Mouse (Mus musculus) kidney, embryonic 15.5 days (tissue): ENCODE measurements around the gene Tmem53. TPM values are rescaled to one million over a fixed set of nuclear protein-coding genes. Genes with fewer than 3 reads are reported as not detected.

Experiments used
- ATAC-seq: fragments of 200-750 bp; cut with Nextera tagmentation; replicated peaks from 2 replicates; pipeline ENCODE4 v1.8.0; 2017; ENCODE audit warnings: moderate TSS enrichment; ENCODE audit not compliant: low FRiP score
- H3K27ac ChIP-seq: fragments of 300-500 bp; sonication (generic); 2 replicates; pipeline ENCODE4 v1.5.1; 2015; ENCODE audit warnings: mild to moderate bottlenecking, inconsistent platforms
- H3K27me3 ChIP-seq: fragments of 300-500 bp; sonication (generic); 2 replicates; pipeline ENCODE4 v1.6.1; 2015; ENCODE audit warnings: inconsistent platforms
- H3K36me3 ChIP-seq: fragments of 300-500 bp; sonication (generic); 2 replicates; pipeline ENCODE4 v1.6.1; 2015; ENCODE audit warnings: inconsistent platforms
- H3K4me1 ChIP-seq: fragments of 300-500 bp; sonication (generic); 2 replicates; pipeline ENCODE4 v1.6.1; 2015; ENCODE audit warnings: inconsistent platforms
- H3K4me2 ChIP-seq: fragments of 300-500 bp; sonication (generic); 2 replicates; pipeline ENCODE4 v1.6.1; 2015; ENCODE audit warnings: moderate library complexity, mild to moderate bottlenecking, inconsistent platforms
- H3K4me3 ChIP-seq: fragments of 300-500 bp; sonication (generic); replicated peaks from 2 replicates; pipeline ENCODE4 v1.5.1; 2015; ENCODE audit warnings: mild to moderate bottlenecking, inconsistent platforms
- H3K9ac ChIP-seq: fragments of 300-500 bp; sonication (generic); 2 replicates; pipeline ENCODE4 v1.6.1; 2015; ENCODE audit warnings: mild to moderate bottlenecking, inconsistent platforms
- H3K9me3 ChIP-seq: fragments of 300-500 bp; sonication (generic); replicated peaks from 2 replicates; pipeline ENCODE4 v1.6.1; 2016; ENCODE audit warnings: inconsistent platforms
- WGBS: fragments of 180-500 bp; shearing (Covaris S2); methylation state at CpG from one replicate; pipeline ENCODE4 v1.1.7; 2015; ENCODE audit warnings: mixed read lengths; 5-methylcytosine and 5-hydroxymethylcytosine counted together
- polyA plus RNA-seq: library from polyadenylated mRNA; unstranded; fragments of >200 nt; fragmentation: Nextera tagmentation; extraction: Ambion mirVana; gene quantifications from 2 replicates; pipeline ENCODE4 v1.2.1, GENCODE M21; 2015

Tmem53 gene
- polyA plus RNA-seq, 1 experiment from 2014 or later: 16.5 TPM

DNA sequence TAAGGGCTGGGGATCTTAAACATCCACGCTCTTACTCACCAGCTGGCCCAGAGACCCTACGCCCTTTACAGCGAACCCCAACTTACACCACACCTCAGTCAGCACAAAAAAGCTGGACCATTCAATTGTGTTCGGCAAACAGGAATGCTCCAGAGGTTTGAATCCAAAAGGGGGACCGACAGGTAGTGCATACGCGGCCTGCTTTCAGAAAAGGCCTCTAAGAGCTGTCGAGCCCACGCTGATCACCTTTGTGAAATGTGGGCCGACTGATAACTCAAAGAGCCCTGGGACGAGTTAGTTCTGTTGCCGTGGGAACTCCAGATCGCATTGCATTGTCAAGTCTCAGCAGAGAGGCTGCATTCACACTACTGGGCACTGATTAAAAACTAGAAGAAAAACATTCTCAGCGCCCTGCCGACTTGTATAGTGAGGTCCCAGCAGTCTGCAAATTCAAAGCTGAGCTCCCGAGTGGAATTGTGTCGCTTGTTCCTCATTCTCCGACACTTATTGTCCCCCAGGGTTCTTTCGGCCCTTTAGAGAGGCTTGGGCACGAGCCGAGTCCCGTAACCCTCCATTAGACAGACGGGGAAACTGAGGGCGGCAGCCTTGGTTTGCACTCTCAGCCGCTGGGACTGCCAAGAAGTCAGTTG lies 36.7 kb downstream of the Tmem53 start:
- H3K4me3 ChIP-seq: peak overlapping the region; percentile 80
- 24% methylated on average over 25 of the region's 25 CpGs for WGBS
- peaks cover 39% of the 10 kb centered on the region for H3K4me1 ChIP-seq
- H3K27ac ChIP-seq: peak overlapping the region; percentile 97
- no peak for ATAC-seq
- no peaks in the 10 kb centered on the region for H3K9me3 ChIP-seq
- peaks cover 8% of the 10 kb centered on the region; the same call in 1 of the 2 replicates for H3K27me3 ChIP-seq
- H3K4me2 ChIP-seq: peak overlapping the region; percentile 67
- peaks cover 40% of the 10 kb centered on the region for H3K36me3 ChIP-seq
- peak overlapping the region; percentile 67 for H3K9ac ChIP-seq

DNA sequence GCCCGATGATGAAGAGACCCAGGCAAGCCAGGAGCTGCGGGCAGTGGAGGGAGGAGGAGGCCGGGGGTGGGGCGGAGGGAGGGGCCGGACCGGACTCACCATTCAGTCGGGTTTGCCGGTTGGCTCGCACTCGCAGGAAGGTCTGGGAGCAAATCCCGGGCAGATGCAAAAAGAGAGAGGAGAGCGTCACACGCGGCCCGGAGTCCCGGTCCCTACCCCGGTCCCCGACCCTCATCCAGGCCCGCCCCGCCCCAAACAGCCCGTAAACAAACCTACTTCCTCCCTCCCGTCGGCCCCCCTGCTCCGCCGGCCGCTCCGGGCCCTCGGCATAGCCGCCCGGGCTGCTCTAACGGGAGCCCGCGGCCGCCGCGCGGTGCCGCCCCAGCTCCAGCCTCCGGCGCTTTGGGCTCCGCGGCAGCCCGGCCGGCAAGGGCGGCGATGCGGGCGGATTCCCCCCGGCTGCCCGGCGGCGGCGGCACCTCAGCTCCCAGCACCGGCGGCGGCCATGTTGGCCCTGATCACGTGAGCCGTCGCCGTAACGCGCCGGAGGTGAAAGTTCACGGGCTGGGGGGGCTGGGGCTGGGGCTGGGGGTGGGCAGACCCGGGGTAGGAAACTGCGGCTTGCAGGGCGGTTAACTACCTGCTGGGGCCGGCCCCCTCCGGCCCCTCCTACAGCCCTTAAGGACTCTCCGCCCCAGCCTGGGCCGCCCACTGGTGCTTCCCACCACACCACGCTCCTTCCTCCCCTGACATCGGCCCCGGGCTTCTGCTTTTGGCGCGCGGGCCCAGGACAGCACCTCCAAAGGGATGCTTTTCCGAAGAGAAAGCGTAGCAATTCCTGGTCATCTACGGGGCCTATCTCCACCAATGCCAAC lies 37.4 kb downstream of the Tmem53 start:
- H3K4me1 ChIP-seq: peaks cover 31% of the 10 kb centered on the region
- peaks cover 7% of the 10 kb centered on the region; the same call in 1 of the 2 replicates for H3K27me3 ChIP-seq
- peak overlapping the region; percentile 67 for H3K9ac ChIP-seq
- ATAC-seq: peak; percentile 97
- H3K4me2 ChIP-seq: peak overlapping the region; percentile 67
- no peaks in the 10 kb centered on the region for H3K9me3 ChIP-seq
- peak overlapping the region; percentile 80 for H3K4me3 ChIP-seq
- peaks cover 32% of the 10 kb centered on the region for H3K36me3 ChIP-seq
- WGBS: under 1% methylated on average over 66 of the region's 80 CpGs
- peak overlapping the region; percentile 97 for H3K27ac ChIP-seq

DNA sequence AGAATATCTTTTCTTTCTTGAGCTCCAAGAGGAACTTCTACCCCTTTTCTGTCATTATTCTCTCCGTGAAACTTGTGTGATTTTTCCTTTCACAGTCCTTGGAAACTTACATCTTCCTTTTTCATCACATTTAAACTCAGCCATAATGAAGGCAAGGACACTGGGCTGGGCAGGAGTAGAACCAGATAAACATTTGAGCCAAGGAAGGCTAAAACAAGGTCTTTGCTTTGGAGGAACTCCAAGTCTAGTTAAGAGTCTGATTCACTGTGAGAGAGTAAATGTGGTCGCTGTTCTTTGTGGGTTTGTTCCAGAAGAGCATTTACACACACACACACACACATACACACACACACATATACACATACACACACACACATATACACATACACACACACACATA lies 39.9 kb downstream of the Tmem53 start:
- 89% methylated on average over 2 of the region's 2 CpGs for WGBS
- ATAC-seq: no peak
- H3K36me3 ChIP-seq: peaks cover 7% of the 10 kb centered on the region
- H3K27ac ChIP-seq: no peak overlapping the region
- no peak overlapping the region for H3K4me2 ChIP-seq
- H3K9me3 ChIP-seq: no peaks in the 10 kb centered on the region
- H3K4me1 ChIP-seq: peaks cover 16% of the 10 kb centered on the region
- peaks cover 19% of the 10 kb centered on the region for H3K27me3 ChIP-seq
- no peak overlapping the region for H3K9ac ChIP-seq
- no peak overlapping the region for H3K4me3 ChIP-seq

DNA sequence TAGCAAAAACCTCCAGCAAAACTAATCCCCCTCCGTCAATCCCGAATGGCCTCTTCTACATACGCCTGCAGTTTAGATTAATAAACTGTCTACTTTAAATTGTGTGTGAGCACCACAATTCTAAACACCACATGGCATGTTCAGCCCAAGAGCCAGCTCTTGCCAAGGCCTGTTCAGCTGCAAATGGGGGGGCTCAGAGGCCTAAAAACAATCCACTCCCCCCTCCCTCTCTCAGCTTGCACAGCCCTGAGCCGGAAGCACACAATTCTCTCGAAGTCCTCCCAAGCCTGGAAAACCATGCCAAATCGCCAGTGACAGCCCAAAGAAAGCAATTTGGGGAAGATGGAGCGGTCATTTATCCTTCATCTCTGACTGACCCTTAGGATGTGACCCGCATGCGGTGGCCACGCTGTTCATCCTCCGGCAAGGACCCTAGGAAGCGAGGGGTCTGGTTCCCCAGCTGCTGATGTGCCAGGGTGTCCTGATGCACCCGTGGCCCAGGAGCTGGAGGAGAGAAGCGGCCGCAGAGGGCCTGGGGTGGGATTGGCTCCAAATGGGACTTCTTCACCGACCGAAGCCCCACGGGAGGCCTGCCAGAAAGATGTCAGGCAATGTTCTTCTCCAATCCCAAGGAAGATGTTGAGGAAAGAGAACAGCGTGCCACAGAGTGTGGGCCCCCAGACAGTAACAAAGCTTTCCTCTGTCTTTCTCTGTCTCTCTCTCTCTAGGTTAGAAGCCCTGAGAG lies 45.3 kb downstream of the Tmem53 start:
- H3K36me3 ChIP-seq: no peaks in the 10 kb centered on the region
- peaks cover 69% of the 10 kb centered on the region for H3K27me3 ChIP-seq
- H3K4me2 ChIP-seq: no peak overlapping the region
- WGBS: 73% methylated on average over 19 of the region's 19 CpGs
- no peak for ATAC-seq
- no peaks in the 10 kb centered on the region for H3K9me3 ChIP-seq
- peaks cover 20% of the 10 kb centered on the region for H3K4me1 ChIP-seq
- no peak overlapping the region for H3K27ac ChIP-seq
- H3K4me3 ChIP-seq: no peak overlapping the region
- H3K9ac ChIP-seq: no peak overlapping the region

DNA sequence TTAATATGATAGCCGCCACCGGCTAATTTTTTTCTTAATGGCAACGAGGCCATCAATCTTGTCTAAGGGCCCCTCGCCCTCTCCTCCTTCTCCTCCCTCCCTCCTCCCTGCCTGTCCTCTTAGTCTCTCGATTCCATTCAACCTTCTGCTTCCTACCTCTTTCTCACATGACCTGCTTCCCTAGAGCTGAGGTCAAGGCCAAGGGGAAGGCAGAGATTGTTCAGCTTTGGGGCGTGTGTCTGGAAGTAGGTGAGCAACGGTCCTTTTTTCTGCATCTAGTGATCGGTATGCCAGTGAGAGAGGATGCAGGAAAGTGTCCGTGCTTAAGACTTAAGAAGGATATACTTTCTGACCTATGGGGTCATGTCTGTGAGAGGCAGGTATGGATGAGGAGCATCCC lies 46.1 kb downstream of the Tmem53 start:
- Histone ChIP-seq H3K36me3 (no peaks in the 10 kb centered on the region), H3K9ac (no peak overlapping the region), H3K4me2 (no peak overlapping the region), H3K9me3 (no peaks in the 10 kb centered on the region), H3K27ac (no peak overlapping the region), H3K4me3 (no peak overlapping the region), H3K27me3 (peaks cover 77% of the 10 kb centered on the region), H3K4me1 (peaks cover 28% of the 10 kb centered on the region)
- 40% methylated on average over 9 of the region's 9 CpGs for WGBS
- ATAC-seq: no peak

DNA sequence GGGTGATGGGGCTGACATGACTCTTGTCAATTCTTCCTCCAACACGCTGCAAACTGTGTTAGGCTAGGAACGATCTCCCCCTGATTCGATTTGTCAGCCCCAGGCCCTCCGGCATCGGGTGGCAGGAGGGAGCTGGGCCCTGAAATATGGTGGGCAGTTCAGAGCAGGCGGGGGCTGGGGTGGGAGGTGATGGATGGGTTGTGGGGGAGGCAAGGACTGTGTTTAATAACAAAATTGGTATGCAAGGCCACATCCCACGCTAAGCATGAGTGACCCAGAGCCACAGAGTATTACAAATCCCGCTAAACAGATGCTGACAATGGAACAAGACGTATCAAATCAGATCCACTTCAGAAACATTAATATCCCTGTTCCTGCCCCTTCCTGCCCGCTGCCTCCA lies 48.2 kb downstream of the Tmem53 start:
- Histone ChIP-seq H3K4me3 (no peak overlapping the region), H3K4me2 (no peak overlapping the region), H3K27ac (no peak overlapping the region), H3K36me3 (no peaks in the 10 kb centered on the region), H3K9me3 (no peaks in the 10 kb centered on the region), H3K4me1 (peaks cover 48% of the 10 kb centered on the region), H3K27me3 (peaks cover 97% of the 10 kb centered on the region), H3K9ac (no peak overlapping the region)
- 28% methylated on average over 10 of the region's 10 CpGs for WGBS
- ATAC-seq: no peak

DNA sequence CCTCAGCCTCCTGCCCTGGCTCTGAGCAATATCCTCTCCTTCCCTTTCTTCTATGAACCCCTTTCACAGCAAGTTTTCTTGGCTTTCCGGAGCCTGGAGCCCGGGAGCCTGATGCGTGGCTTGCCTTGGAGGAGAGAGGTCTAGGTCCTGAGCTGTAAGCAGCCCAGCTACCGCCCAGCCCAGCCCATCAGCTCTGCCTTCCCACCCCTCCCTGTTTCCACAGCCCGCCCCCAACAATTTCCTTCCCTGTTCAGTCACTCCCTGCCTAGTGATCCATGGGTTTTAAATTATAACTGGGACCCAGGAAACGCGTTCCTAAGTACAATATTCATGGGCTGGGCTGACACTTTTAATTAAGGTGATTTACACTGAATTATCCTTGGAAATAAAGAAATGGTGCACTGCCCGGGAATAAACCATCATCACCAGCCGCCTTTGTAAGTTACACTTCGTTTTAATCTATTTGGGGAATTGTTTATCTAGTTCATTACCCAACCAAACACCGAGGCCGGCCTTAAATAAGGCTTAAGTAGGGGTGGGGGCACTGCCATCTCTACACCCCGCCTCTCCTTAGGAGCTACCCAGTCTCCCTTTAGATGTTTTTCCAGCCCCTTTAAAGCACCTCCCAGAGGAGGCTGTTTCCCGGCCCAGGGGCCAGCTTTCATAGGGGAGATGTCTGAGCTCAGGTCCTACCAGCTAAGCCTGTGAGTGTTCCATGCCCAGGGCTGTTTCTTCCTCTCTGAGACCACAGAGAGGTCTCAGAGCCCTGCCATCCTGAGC lies 50.5 kb downstream of the Tmem53 start:
- 6% methylated on average over 14 of the region's 14 CpGs for WGBS
- Histone ChIP-seq H3K36me3 (no peaks in the 10 kb centered on the region), H3K4me1 (peaks cover 56% of the 10 kb centered on the region), H3K9me3 (no peaks in the 10 kb centered on the region), H3K4me2 (0 out of 2 replicates have a peak overlapping the region, but pooled peaks have one; percentile 21), H3K27ac (0 out of 2 replicates have a peak overlapping the region, but pooled peaks have one; percentile 2), H3K4me3 (no peak overlapping the region), H3K9ac (no peak overlapping the region), H3K27me3 (peaks cover 96% of the 10 kb centered on the region)
- peak; percentile 59 for ATAC-seq

DNA sequence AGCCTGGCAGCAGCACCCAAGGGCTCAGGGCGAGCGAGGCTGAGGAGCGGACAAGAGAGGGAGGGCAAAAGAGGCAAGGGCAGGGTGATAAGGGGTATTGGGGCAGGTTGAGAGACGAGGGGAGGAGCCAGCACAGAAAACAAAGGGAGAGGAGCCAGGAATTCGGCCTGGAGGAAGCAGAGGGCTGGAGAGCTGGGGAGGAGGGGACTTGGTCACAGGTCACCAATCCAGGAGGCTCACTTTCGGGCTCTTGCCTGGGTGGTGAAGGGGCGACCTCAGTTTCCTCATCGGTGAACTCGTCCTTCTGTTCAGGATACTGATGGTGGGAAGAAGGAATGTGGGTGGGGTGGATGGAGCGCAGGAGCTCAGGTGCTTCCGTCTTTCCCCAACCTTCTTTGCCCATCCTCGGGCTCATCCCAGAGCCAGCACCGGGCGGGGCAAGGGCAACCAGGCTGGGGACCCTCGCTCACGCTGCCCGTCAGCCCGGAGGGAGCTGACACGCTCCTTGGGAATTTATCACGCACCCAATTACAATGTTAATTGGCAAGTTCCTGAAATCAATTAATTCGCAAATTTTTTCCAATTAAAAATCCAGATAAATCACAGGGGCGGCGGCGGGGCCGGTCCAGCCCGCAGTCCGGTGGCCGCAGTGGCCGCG lies 52.0 kb downstream of the Tmem53 start:
- H3K27ac ChIP-seq: no peak overlapping the region
- peak overlapping the region; percentile 65 for H3K4me2 ChIP-seq
- peaks cover 50% of the 10 kb centered on the region for H3K4me1 ChIP-seq
- H3K36me3 ChIP-seq: no peaks in the 10 kb centered on the region
- H3K27me3 ChIP-seq: peaks cover 96% of the 10 kb centered on the region
- ATAC-seq: 0 out of 2 replicates have a peak, but pooled peaks have one; percentile 15
- H3K9ac ChIP-seq: no peak overlapping the region
- peak overlapping the region; percentile 42 for H3K4me3 ChIP-seq
- WGBS: 10% methylated on average over 30 of the region's 30 CpGs
- H3K9me3 ChIP-seq: no peaks in the 10 kb centered on the region

DNA sequence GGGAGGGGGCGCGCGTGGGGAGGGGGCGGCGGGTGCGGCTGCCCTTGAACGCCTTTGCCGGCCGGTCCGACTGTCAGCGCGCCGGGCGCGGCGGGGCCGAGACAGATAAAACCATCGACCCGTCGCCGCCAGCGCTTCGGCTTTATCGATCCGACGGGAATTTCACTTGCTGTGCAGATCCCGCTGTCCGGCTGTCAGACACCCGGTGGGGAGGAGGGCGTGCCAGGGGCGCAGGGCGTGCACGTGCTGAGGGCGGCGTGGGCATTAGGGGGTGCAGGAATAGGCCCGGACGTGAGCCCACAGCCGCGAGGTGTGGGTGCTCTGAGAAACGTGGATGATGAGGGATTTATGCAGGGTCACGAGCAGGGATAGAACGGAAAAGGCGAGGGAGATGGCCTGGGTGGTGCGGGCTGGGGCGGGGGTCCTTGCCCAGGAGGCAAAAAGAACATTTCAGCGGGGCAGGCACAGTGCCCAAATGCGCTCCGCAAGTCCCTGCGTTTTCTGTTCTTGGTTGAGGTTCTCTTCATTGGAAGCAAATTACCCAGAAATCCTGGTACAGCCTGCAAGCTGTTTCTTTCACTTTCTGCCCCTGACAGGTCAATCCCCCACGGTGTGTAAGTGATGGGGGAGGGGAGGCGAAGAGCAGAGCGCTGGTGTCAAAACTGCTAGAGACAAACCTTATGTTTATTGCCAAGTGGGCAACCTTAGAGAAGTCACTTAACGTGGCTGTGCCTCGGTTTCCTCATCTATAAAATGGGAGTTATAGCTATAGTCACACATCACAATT lies 52.7 kb downstream of the Tmem53 start:
- 0 out of 2 replicates have a peak, but pooled peaks have one; percentile 3 for ATAC-seq
- 4% methylated on average over 54 of the region's 54 CpGs for WGBS
- Histone ChIP-seq H3K9ac (no peak overlapping the region), H3K36me3 (no peaks in the 10 kb centered on the region), H3K4me1 (peaks cover 50% of the 10 kb centered on the region), H3K9me3 (no peaks in the 10 kb centered on the region), H3K27me3 (peaks cover 96% of the 10 kb centered on the region), H3K4me2 (peak overlapping the region; percentile 65), H3K27ac (no peak overlapping the region), H3K4me3 (peak overlapping the region; percentile 42)

DNA sequence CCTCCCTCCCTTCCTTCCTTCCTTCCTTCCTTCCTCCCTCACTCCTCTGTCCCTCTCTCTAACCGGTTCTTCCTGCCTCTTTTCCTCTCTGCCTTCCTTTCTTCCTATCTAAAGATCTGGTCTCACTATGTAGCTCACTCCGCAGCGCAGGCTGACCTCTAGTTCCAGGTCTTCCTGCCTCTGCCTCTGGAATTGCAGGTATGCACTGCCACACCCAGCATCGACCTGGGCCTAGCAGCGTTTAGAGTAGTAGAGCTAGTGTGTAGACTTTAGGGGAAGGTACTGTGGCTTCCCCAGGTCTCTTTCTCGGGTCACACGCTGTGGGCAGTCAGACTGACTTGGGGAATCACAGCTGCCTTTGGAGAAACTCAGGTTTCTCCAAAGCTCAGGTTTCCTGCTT lies 53.7 kb downstream of the Tmem53 start:
- H3K9ac ChIP-seq: no peak overlapping the region
- no peaks in the 10 kb centered on the region for H3K9me3 ChIP-seq
- no peaks in the 10 kb centered on the region for H3K36me3 ChIP-seq
- 50% methylated on average over 6 of the region's 7 CpGs for WGBS
- ATAC-seq: no peak
- H3K27me3 ChIP-seq: peaks cover 96% of the 10 kb centered on the region
- no peak overlapping the region for H3K4me2 ChIP-seq
- peaks cover 41% of the 10 kb centered on the region for H3K4me1 ChIP-seq
- H3K4me3 ChIP-seq: no peak overlapping the region
- H3K27ac ChIP-seq: no peak overlapping the region
